Mouse (Mus musculus): ENCODE measurements around the gene Prss12.

DNA sequence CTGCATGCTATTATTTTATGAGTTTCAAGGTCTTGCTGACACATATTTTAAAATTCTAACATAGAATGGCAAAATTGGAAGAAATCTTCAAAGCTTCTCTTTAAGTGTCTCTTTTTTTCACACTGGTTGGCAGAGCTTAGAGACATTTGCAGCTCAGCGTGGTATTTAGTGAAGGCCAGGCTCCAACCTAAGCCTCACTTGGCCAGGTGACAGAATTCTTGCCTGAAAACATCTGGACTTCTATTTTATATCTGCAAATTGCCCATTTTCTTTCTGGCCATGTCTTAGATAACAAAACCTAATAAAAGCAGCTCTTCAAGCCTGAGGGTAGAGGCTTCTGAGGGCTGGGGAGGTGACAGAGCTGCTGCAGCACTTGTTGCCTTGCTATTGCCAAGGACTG, 13.7 kb downstream of the Prss12 start:
- TF ChIP-seq CTCF (IDR thresholded peaks at IDR 0.05; ENCODE audit: low read depth) = no peak
- no peak for TF ChIP-seq EP300 (IDR thresholded peaks at IDR 0.05; ENCODE audit: low read depth)
